Mouse (Mus musculus) bone marrow, adult 2 months (tissue): ENCODE data around the gene Lrch1. TPM values are rescaled to one million over a fixed set of nuclear protein-coding genes. Genes with fewer than 3 reads are reported as not detected.

ENCODE experiments used
- H3K27ac ChIP-seq: fragments of 200-500 bp; 2 replicates; pipeline ENCODE4 v1.5.1; 2012; ENCODE audit warnings: low read depth, mild to moderate bottlenecking, control low read depth, inconsistent platforms, low read length; ENCODE audit not compliant: control insufficient read depth, poor library complexity, insufficient read depth
- H3K4me1 ChIP-seq: fragments of 200-500 bp; 2 replicates; pipeline ENCODE4 v1.6.1; 2011; ENCODE audit warnings: low read length; ENCODE audit not compliant: control insufficient read depth, insufficient read depth
- H3K4me3 ChIP-seq: fragments of 200-500 bp; replicated peaks from 2 replicates; pipeline ENCODE3; 2011; ENCODE audit warnings: mild to moderate bottlenecking, low read depth, low read length, control low read depth; ENCODE audit not compliant: control insufficient read depth
- CTCF ChIP-seq: fragments of 200-500 bp; IDR thresholded peaks from 2 replicates; pipeline ENCODE4 v1.5.1; 2011; ENCODE audit warnings: low read length, control low read depth; ENCODE audit not compliant: control insufficient read depth, insufficient read depth
- POLR2A ChIP-seq: fragments of 200-500 bp; IDR thresholded peaks from 2 replicates; pipeline ENCODE4 v1.6.1; 2011; ENCODE audit warnings: low read depth, mild to moderate bottlenecking, control low read depth, low read length, borderline replicate concordance; ENCODE audit not compliant: control insufficient read depth
- WGBS: fragments of 180-500 bp; shearing (Covaris S2); methylation state at CpG from one replicate; pipeline ENCODE4 v1.1.7; 2018; 5-methylcytosine and 5-hydroxymethylcytosine counted together
- polyA plus RNA-seq: library from polyadenylated mRNA; stranded (reverse); fragments of >200 nt; gene quantifications from 2 replicates; pipeline ENCODE4 v1.2.4, GENCODE M21; 2011; ENCODE audit warnings: low replicate concordance; ENCODE audit not compliant: missing spikeins, insufficient read depth, insufficient read length

Gene Lrch1
- polyA plus RNA-seq, 1 experiment: 9.2 TPM

DNA sequence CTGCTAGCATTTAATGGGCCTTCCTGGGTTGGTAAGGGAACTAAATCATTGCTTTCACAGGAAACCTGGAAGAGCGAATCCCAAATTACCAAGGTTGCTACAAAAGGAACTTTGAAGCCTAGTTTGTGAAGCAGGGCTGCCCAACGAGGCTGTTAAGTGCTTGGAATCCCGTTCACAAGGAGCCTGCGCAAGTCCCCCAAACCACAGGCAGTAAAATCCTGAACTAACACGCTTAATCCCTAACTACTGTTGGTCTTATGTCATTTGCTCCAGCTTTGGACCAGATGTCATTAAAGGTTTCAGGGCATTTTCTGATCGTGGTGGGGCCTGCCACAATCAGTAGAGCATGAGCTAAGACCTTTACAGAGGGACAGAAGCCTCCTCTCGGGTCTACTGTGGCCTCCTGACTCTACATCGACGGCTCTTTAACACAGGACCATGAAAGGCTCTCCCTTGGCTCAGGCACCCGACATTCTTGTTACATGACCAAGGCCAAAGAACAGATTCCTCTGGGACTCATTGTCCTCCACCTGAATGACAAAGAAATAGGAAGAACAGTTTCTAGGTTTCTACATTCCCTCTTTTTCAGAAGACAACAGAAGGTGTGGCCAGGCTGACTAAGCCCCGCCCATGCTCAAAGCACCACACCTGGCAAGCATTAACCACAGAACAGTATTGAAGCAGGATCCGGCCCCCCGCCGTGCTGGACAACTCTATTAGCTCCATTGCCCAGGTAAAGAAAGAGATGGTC is 13.5 kb downstream of the Lrch1 start:
- whole genome bisulfite sequencing: 84% methylated on average over 14 of the region's 14 CpGs
- H3K4me1 ChIP-seq: peaks cover 7% of the 10 kb centered on the region
- H3K27ac ChIP-seq: no peak overlapping the region
- TF ChIP-seq POLR2A: no peak
- TF ChIP-seq CTCF: no peak
- H3K4me3 ChIP-seq: no peak overlapping the region

DNA sequence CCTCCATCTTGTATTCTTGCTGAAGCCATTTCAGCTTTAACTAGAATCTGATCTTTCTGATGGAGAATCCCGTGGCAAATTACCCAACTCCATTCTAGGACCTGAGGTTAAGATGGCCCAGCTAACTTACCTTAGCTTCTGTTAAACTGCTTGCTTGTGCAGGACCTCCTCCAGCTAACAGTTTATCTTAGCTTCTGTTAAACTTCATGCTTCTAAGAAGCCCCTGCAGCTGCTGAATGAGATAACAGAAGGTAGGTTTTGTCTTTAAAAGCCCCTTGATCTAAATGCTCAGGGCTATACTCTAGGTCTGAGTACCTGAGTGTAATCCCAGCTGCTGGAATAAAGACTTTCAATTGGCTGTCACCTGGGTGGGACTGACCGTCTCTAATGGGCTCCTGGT is 17.9 kb downstream of the Lrch1 start:
- 43% methylated on average over 2 of the region's 2 CpGs for WGBS
- Histone ChIP-seq H3K4me1 (peaks cover 7% of the 10 kb centered on the region), H3K27ac (no peak overlapping the region), H3K4me3 (no peak overlapping the region)
- TF ChIP-seq CTCF (no peak), POLR2A (no peak)

DNA sequence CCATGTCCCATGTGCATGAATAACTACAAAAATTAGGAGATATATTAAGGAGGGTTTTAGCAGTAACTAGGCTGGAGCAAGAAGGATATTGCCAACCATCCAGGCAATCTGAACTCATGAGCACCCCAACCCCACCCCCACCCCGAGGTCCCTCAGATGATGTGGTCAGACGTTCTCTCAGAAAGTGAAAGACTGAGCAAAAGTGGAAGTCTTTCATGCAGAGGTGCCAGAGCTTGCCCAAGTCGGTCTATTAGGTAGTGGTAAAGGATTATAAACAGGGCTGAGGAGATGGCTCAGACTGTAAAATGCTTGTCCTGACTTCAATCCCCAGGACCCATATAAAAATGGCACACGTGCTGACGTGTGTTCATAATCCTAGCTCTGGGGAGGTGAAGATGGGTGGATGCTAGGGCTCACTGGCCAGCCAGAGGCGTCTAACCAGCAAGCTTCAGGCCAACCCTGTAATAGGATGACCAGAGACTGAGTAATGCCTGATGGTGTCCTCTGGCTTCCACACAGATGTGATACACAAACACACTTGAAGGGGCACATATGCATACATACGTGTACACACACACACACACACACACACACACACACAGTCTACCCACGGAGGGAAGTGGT is 18.8 kb downstream of the Lrch1 start:
- H3K27ac ChIP-seq: peak overlapping the region; percentile 50
- WGBS: 32% methylated on average over 8 of the region's 8 CpGs
- no peak for TF ChIP-seq CTCF
- no peak for TF ChIP-seq POLR2A

DNA sequence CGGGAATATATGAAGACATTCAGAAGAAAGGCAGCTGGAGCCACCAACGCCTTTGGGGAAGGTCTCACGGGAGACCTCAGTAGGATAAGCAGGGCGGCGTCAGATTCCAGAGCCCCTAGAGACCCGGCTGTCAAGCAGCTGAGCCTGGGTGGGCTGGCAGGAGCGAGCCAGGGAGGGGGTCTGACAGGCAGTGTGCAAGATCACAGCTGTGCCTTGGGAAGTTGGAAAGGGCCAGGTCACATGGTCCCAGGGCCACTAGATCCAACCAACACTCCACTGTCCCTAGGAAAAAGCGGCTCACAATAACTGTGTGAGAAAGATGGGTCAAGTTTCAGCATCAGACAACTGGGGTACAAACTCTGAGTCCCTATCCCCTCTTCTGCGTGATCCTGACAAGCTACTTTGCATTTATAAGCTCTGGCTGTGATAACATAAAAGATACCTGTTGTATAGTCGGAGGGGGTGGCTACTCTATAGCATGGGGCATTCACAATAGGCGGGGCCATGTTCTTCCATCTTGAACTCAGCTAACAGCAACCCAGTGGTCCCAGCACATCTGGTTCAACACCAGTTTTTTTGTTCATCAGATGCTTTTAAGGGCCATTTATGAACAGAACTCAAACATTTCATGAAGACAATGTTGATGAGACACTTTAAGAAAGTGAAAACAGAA is 20.6 kb downstream of the Lrch1 start:
- WGBS: 91% methylated on average over 11 of the region's 11 CpGs
- H3K4me1 ChIP-seq: peaks cover 7% of the 10 kb centered on the region
- H3K4me3 ChIP-seq: no peak overlapping the region
- no peak overlapping the region for H3K27ac ChIP-seq
- TF ChIP-seq CTCF (no peak), POLR2A (no peak)

More for the DNA sequence above, 18.8 kb downstream of the Lrch1 start:
- no peak overlapping the region for H3K4me3 ChIP-seq
- peaks cover 7% of the 10 kb centered on the region for H3K4me1 ChIP-seq

DNA sequence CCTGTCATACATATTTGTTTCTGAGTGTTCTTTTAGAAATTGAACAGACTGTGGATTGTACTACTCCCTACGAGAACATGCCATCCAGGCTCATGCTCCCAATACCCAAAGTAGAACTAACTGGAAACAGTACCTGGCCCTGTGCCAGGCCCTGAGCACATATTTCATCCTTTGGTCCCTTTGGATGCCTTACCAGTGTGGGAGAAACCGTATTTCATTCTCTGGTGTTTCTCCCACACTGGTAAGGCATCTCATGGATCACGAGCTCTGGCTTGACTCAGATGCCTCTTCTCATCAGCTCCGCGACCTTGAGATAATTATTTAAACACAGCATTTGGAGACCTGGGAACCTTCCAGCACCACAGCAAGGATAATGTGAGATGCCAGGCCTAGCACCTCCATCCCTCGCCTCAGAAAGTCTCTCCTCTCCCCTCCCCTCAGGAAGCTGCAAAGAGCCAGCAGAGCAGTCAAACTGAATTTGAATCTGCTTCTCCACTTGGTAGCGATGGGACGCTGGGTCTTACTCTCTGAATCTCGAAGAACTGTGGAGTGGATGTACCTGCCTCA is 21.6 kb downstream of the Lrch1 start:
- peaks cover 7% of the 10 kb centered on the region for H3K4me1 ChIP-seq
- no peak for TF ChIP-seq POLR2A
- TF ChIP-seq CTCF: no peak
- 89% methylated on average over 9 of the region's 9 CpGs for WGBS

DNA sequence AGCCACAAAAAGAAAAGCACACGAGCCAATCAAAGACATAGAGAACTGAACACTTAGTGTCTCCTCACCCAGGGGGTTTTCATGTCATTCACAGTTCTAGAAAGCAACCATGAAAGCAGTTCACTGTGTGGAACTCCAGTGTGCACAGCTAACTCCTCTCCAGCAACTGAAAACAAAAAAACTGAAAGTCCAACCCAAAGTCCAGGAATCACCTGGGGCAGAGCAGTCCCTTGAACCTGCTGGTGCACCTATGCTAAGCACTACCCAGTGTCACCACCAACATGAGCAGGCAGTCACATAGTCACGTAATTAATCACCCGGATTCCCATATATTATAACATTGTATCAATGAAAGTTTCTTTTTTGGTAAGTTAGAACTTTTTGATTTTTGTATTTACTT is 23.2 kb downstream of the Lrch1 start:
- no peak overlapping the region for H3K27ac ChIP-seq
- peaks cover 10% of the 10 kb centered on the region for H3K4me1 ChIP-seq
- no peak for TF ChIP-seq POLR2A
- no peak for TF ChIP-seq CTCF
- WGBS: 85% methylated on average over 3 of the region's 3 CpGs
- H3K4me3 ChIP-seq: no peak overlapping the region

More for the DNA sequence above, 21.6 kb downstream of the Lrch1 start:
- Histone ChIP-seq H3K4me3 (no peak overlapping the region), H3K27ac (no peak overlapping the region)

DNA sequence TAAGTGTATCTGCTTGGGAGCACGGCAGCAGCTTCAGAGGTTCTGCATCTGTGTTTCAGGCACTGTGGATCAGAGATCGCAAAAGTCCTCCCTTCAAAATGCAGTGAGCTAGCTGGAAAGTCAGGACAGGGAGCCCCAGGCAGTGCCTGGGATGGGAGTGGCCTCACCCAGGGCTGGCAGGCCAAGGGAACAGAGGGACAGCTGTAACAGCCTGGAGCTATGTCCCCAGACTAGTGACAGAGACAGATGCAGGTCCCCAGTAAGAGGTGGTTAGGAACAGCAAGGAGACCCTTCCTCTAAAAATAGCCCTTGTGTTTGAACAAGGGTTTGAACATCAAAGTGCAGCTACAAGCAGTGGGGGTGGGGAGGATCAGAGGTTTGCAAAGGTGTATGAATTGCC is 23.6 kb downstream of the Lrch1 start:
- Histone ChIP-seq H3K4me1 (peaks cover 5% of the 10 kb centered on the region), H3K27ac (no peak overlapping the region), H3K4me3 (no peak overlapping the region)
- TF ChIP-seq CTCF: no peak
- TF ChIP-seq POLR2A: no peak
- WGBS: 87% methylated on average over 2 of the region's 2 CpGs
